Mouse (Mus musculus): ENCODE measurements around the gene Csnk1d. TPM values are rescaled to one million over a fixed set of nuclear protein-coding genes. Genes with fewer than 3 reads are reported as not detected.

Csnk1d gene
- total RNA-seq, 2 experiments from 2014 or later = 108 to 127 TPM

- no peak for DNase-seq (ENCODE audit: low spot score in 2 of 2)
These were observed 73.4 kb downstream of the Csnk1d start for GRCm38 (mm10) chr11:120917756-120918155.

GRCm38 (mm10) chr11:120916477-120916876 is 74.7 kb downstream of the Csnk1d start:
- DNase-seq (ENCODE audit: low spot score in 2 of 2) = no peak

GRCm38 (mm10) chr11:120913796-120914195 is 77.3 kb downstream of the Csnk1d start:
- no peak for DNase-seq (ENCODE audit: low spot score in 2 of 2)

Other genes with a start within 250 kb of the Csnk1d start
- gene Hmga1b, start 228.5 kb downstream of the Csnk1d start, total RNA-seq (2021) = 10 to 100 TPM; 10.1 to 14.6 TPM
- 10 to 100 TPM; 18.5 to 19.4 TPM for gene Rfng, start 207.1 kb downstream of the Csnk1d start, total RNA-seq (2021)
- gene Gps1, start 207.1 kb downstream of the Csnk1d start, total RNA-seq (2021) = 100 to 1,000 TPM; 118 to 138 TPM
- 10 to 100 TPM; 47.8 to 57.2 TPM for gene Dus1l, start 194.9 kb downstream of the Csnk1d start, total RNA-seq (2021)
- 1,000 to 10,000 TPM; 2,155 to 5,020 TPM for gene Fasn, start 166.8 kb downstream of the Csnk1d start, total RNA-seq (2021)
- 10 to 100 TPM; 12.8 to 21.3 TPM for gene Ccdc57, start 58.5 kb downstream of the Csnk1d start, total RNA-seq (2021)
- 1 to 10 TPM; 1.3 to 4.4 TPM for gene Slc16a3, start 42.9 kb downstream of the Csnk1d start, total RNA-seq (2021)
- gene Cd7, start 48.1 kb upstream of the Csnk1d start, total RNA-seq (2021) = 1 to 10 TPM in 1 of 2 experiments, under 1 TPM in 1; 0.43 to 1.3 TPM
- gene Sectm1b, start 72.2 kb upstream of the Csnk1d start, total RNA-seq (2021) = under 1 TPM in 1 of 2 experiments, not detected in 1; 0.27 TPM
- gene Sectm1a, start 89.9 kb upstream of the Csnk1d start, total RNA-seq (2021) = under 1 TPM in 1 of 2 experiments, not detected in 1; 0.30 TPM
- gene Tex19.2, start 127.3 kb upstream of the Csnk1d start, total RNA-seq (2021) = not detected
- not detected for gene Tex19.1, start 154.8 kb upstream of the Csnk1d start, total RNA-seq (2021)
- gene Uts2r, start 168.9 kb upstream of the Csnk1d start, total RNA-seq (2021) = not detected
- gene Hexdc, start 213.1 kb upstream of the Csnk1d start, total RNA-seq (2021) = 10 to 100 TPM in 1 of 2 experiments, 1 to 10 TPM in 1; 9.0 to 10.1 TPM
- 10 to 100 TPM; 24.1 to 27.0 TPM for gene Ogfod3, start 213.4 kb upstream of the Csnk1d start, total RNA-seq (2021)
- gene Cybc1, start 238.0 kb upstream of the Csnk1d start, total RNA-seq (2021) = 10 to 100 TPM; 21.7 to 25.2 TPM
- 10 to 100 TPM; 14.4 to 15.2 TPM for gene Narf, start 245.9 kb upstream of the Csnk1d start, total RNA-seq (2021)